Mouse (Mus musculus) embryonic fibroblast, embryonic 13.5 days (primary cell): ENCODE measurements at regions not wholly inside any gene's neighbourhood (a gene's known extent, or its start where the extent isn't known, plus 50 kb on each side); places are given as distances from the start of the nearest gene placed in this dataset.

Source experiments
- H3K27ac ChIP-seq: 2 replicates; pipeline ENCODE4 v1.5.1; 2012; ENCODE audit warnings: low read length, control low read depth, inconsistent platforms; ENCODE audit not compliant: insufficient read depth
- H3K4me1 ChIP-seq: 2 replicates; pipeline ENCODE4 v1.6.1; 2011; ENCODE audit warnings: low read length; ENCODE audit not compliant: control insufficient read depth, insufficient read depth
- H3K4me3 ChIP-seq: 2 replicates; pipeline ENCODE4 v1.5.1; 2011; ENCODE audit warnings: mild to moderate bottlenecking, control low read depth, low read length; ENCODE audit not compliant: insufficient read depth
- CTCF ChIP-seq: IDR thresholded peaks from 2 replicates; pipeline ENCODE4 v1.5.1; 2011; ENCODE audit warnings: mild to moderate bottlenecking, control low read depth, low read length, moderate library complexity, borderline replicate concordance; ENCODE audit not compliant: insufficient read depth
- POLR2A ChIP-seq: IDR thresholded peaks from 2 replicates; pipeline ENCODE4 v1.6.1; 2011; ENCODE audit warnings: low read depth, mild to moderate bottlenecking, control low read depth, low read length, moderate library complexity

DNA sequence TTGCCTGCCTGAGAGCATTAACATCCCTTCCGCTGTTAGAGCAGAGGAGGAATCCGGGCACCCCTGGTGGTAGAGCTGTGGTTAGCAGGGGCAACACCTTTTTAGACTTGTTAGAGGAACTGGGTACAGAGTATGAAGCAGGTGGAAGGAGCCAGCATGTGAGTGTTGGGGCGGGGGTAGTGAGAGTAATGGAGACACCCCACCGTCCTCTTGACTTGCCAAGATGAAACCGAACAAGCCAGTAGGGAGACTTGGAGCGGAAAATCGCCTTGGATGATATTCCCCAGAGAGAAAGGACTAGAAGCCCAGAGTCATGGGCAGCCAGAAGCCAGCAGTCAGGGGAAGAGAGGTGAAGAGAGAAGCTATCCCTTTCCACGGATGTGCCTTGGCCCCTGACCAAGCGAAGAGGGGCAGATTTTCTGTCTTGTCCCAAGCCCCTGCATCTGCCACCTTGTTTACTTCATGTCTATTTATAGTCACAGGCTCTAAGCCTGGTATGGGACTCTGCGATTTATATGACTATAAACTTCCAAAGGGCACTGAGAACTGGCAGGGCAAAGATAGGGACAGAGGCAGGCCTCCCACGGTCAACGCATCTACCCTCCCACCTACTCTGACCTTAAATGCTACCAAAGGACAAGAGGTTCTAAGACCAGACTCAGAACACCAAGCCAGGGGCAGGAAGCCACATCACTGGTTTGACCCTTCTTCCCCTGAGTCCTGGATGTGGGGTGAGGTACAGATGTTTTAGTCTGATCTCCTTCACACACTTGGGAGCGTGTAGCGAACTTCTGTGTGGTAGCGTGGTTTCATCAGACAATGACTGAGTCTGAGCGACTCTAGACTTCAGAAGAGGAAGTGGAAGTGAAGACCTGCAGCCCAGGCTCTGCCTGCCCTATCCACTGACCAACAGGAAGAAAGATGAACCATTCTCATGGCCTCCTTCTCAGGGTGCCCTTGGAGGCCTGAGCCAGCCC, 55.9 kb upstream of the Btrc start:
- H3K4me3 ChIP-seq = no peak overlapping the region
- no peak for TF ChIP-seq POLR2A
- no peak for TF ChIP-seq CTCF
- no peaks in the 10 kb centered on the region for H3K4me1 ChIP-seq
- no peak overlapping the region for H3K27ac ChIP-seq

DNA sequence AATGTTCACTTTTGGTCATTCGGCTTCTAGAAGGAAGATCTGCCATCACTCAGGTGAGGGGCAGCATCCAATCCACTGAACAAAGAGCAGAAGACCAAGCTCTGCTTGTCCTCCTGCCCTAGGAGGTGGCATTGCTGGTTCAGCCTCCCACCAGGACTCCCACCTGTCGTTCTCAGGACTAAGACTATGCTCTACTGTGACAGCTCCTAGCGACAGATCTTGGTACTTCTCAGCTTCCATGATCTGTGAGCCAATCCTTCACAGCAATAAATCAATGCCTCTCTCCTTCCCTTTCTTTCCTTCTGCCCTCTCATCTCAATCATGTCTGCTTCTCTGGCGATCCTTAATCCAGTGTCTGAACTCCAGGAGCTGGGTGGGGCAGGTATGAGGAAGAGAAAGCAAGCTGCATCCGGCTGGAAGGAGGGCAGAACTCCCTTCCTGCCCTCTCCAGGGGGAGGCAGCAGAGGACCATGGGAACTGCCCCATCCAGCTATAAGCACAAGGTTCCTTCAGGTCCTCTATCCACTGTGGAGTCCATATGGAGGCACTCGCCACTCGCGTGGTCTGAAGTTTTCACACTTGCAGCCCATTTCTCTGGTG, 54.8 kb upstream of the Btrc start:
- Histone ChIP-seq H3K4me1 (no peaks in the 10 kb centered on the region), H3K27ac (no peak overlapping the region), H3K4me3 (no peak overlapping the region)
- TF ChIP-seq CTCF (peak; percentile 41; the same call in 1 of the 2 replicates), POLR2A (no peak)

DNA sequence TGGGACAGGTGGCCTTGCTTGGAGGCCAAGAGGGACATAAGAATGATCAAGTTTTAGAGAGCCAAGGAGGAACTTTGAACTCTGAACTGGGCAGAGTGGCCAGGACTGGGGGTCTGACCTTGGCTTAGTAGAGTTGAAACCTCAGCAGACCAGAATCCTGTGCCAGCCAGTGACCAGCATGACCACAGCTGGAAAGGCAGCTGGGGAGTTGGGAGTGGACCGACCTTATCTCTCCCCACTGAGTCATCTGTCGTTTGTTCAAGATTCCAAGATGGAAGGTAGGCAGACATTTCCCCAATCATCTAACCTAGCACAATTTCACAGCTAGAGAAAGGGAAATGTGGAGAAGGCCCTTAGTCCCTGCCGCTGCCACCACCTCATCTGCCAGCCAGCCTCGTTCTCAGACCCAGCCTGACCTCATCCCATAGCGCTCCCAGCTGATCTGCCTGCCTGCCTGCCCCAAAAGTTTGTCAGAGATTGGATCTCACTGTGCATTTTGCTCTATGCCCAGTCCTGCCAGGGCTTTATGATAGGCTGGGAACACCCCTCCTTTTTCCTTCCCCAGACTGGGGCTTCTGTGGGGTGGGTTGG, 53.1 kb upstream of the Btrc start:
- Histone ChIP-seq H3K4me3 (no peak overlapping the region), H3K27ac (no peak overlapping the region)
- no peak for TF ChIP-seq CTCF
- no peak for TF ChIP-seq POLR2A

DNA sequence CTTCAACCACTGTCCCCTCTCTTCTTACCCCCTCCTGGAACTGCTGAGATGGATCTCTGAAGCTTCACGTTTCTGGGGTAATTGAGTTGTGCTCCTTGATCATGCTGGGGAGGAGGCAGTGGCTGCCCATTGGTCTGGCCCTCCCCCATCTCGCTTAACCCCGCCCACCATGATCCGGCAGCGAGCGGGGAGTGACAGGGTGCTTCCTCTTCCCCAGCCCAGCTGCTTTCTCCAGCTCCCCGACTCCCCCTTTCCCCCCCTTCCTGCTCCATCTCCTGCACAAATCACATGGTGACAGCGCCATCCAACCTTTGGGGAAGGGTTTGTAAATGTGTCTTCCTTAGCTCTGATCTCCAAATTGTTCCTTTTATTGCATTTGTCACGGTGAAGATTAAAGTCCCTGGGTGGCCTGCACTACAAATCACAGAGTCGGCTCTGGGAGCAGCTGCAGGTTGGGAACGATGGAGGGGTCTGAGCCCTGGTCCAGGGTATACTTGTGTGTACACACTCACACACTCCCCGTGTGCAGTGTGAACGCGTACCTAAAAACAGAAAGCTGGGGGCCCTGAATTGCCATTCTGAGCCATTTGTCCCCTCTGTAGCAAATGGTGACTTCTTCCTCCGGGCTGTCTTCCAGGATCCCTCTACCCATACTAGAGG, 52.5 kb upstream of the Btrc start:
- Histone ChIP-seq H3K4me1 (no peaks in the 10 kb centered on the region), H3K4me3 (no peak overlapping the region), H3K27ac (no peak overlapping the region)
- TF ChIP-seq POLR2A (no peak), CTCF (no peak)

More for the DNA sequence above, 53.1 kb upstream of the Btrc start:
- H3K4me1 ChIP-seq = no peaks in the 10 kb centered on the region

DNA sequence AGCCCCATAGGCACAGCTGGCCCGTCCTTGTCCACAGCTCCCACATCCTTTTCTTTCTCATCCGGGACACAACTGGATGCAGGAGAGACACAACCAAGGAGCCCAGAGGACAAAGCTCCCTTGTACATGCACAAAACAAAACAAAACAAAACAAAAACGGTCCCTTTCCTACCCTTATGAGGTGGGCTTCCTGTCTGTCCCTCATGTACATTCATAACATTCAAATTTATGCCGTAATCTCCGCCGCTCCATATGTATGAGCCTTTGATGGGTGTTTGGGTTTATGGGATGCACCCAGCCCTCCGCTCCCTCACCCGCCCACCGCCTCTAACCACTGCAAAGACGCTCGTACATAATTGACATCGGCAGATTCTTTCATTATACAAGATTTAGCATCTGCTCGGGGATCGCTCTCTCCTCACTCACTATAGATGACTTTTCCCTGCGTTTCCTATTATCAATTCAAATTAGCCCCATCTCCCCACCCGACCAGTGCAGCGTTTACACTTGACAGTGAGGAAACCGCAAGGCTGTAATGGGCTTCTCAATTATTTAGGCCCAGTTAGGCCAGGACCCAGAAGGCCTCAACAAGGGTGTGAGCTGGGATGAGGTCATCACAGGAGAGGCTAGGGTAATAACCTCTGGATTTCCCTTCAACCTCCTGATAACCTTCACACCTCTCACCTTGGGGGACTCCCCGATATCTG, 51.5 kb upstream of the Btrc start:
- no peaks in the 10 kb centered on the region for H3K4me1 ChIP-seq
- H3K4me3 ChIP-seq = no peak overlapping the region
- no peak overlapping the region for H3K27ac ChIP-seq
- TF ChIP-seq POLR2A (no peak), CTCF (no peak)

DNA sequence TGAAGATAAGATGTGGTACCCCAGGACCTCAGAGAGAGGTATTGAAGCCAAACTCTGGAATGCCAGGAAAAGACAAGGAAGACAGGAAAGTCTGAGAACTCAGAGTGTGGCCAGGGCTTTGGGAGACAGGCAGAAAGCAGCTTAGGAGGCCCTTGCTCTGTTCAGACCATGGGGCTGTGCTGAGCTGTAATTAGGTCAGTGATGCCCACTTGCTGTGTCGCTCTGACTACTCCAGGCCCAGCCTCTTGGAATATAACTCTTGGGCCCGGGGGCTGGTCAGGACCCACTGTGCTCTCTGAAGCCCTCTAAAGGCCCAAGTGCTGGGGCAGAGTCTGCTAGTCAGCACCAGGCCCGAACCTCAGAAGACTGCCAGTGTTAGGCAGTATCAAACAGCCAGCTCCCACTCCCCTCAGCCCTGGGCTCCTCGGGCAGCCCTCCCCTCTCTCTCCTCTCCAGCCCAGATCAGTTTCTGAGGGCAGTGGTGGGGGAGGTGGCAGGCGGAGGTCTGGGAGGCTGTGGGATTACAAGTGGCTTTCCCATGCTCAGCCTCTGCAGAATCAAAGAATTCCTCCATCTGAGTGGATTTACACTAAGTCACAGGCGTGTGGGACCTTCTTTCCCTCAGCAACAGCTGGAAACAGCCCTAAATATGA, 50.7 kb upstream of the Btrc start:
- H3K4me1 ChIP-seq = no peaks in the 10 kb centered on the region
- no peak overlapping the region for H3K27ac ChIP-seq
- TF ChIP-seq CTCF (no peak), POLR2A (no peak)
- no peak overlapping the region for H3K4me3 ChIP-seq
